Mouse (Mus musculus) adipocyte (in vitro differentiated cells): ENCODE data around the gene Smox.

ENCODE experiments used
- DNase-seq: peaks from one replicate; pipeline ENCODE4 v3.0.0-alpha.2; 2016; ENCODE audit warnings: low spot score

Gene Smox

DNA sequence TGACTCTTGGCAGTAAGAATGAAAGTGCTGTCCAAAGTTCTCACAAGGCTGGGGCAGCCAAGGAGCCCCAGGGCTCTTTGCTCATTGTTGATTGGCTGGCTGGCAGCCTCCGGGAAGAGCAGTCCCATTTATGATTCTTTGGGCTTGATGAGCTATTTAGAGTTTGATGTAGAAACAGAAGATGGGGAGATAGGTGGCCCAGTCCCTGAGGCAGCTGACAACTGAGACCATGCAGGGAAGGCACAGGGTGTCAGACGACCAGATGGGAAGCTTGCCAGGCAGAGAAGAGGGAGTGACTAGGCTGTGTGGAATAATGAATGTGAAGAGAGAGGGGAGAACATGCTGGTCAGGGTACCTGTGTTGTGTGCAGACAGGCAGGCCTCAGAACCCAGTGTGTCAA, 22.2 kb downstream of the Smox start:
- DNase-seq, result peak; percentile 41

DNA sequence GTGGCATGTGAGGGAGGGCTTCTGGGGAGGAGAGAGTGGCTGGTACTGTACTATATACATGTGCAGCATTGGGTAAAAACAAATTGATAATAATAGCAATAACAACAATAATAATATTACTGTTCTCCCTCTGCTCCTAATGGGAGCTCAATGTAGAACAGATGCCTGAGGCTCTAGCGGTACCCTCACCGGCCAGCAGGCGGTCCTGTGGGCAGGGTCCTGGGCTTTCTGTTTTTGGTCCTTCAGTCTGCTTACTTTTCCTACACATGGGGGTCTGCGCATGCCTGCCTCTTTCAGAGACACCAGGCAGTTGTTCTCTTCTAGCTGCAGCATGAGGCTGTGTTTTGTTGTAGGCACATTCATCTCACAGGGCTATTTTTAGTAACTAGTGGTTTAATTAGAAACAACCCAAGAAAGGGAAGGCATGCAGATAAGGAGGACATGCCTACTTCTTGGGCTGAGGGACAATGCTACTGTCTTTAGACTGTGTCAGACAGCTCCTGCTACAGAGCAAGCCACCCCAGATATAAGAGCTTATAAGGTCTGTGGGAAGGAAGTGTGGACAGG, 22.8 kb downstream of the Smox start:
- DNase-seq, result no peak

DNA sequence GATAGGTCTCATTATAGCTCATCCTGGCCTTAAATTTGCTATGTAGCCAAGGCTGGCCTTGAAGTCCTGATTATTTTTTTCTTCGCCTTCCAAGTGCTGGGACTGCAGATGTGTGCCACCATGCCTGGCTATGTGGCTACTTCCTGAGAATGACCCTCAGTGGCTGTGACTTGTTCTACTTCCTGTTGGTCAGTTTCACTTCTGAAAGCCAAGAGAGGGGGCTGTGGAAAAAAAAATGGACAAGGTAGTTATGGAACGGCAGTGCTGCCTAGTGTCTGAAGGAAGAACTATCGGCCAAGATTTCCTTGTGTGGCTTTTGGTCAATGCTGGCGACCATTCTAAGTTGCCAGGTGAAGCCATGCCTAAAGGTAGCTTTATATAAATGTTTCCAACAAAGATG, 26.3 kb downstream of the Smox start:
- DNase-seq, result no peak

DNA sequence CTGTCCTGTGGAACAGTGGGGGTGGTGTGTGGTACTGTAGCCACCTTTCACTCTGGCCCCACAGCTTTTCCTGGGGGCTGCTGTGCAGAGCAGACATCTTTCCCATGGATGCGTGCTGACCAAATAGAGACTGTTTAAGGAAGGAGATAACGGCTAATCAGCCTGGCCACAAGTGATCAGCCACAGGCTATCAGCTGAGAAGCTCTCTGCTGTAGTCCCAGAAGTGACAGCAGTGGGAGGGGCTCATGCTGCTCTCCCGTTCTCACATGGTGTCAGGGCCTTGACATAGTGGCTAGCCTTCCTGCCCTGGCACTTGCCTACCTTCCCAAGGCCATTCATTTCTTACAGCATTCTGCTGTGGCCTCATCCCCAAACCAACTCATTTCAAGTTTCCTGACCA, 27.5 kb downstream of the Smox start:
- DNase-seq, result no peak

DNA sequence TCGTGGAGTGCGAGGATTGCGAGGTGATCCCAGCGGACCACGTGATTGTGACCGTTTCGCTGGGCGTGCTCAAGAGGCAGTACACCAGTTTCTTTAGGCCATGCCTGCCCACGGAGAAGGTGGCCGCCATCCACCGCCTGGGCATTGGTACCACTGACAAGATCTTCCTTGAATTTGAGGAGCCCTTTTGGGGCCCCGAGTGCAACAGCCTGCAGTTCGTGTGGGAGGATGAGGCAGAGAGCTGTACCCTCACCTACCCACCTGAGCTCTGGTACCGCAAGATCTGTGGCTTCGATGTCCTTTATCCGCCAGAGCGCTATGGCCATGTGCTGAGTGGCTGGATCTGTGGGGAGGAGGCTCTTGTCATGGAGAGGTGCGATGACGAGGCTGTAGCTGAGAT, 29.4 kb downstream of the Smox start:
- no peak for DNase-seq

DNA sequence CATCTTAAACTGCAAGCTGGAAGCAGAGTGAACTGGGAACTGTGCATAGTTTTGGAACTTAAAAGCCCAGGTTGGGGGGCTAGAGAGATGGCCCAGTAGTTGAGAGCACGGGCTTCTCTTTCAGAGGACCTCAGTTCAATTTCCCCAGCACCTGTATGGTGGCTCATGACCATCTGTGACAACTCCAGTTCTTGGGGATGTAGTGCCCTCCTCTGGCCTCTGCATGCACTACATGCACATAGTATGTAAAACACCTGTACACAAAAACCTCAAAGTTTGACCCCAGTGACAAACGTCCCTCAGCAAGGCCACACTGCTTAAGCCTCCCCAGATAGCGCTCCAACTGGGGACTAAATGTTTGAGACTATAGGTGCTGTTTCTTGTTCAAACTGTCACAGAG, 35.8 kb downstream of the Smox start:
- DNase-seq, result peak; percentile 53

DNA sequence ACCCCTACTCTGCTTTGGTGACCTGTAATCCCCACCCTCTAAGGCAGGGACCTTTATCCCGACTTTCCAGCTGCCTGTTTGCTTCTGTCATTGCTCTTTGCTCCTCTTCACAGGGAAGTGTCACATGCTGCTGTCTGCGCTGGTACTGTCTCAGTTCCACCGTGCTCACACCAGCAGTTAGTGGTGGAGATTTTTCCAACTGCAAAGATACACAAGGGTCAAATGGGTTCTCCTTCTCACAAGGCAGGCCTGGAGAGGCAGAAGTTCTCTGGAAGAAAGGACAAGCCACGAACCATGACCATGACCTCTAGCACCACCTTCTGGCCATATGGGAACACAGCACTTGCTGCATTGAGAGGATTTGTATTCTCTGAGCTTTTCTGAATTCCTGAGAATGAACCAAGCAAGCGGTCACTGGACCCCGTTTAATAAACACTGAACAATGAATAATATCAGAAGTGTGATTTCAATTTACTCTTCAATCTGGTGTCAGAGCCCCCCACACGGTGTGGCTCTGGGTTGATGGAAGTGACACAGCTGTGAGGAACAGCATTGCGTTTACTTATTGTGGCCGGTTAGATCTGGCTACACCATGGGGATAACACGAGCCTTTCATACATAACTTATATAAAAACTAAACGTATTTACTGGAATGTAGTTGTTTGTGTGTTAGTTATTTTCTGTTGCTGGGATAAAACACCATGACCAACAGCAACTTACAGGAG, 38.8 kb downstream of the Smox start:
- DNase-seq, result peak; percentile 95

DNA sequence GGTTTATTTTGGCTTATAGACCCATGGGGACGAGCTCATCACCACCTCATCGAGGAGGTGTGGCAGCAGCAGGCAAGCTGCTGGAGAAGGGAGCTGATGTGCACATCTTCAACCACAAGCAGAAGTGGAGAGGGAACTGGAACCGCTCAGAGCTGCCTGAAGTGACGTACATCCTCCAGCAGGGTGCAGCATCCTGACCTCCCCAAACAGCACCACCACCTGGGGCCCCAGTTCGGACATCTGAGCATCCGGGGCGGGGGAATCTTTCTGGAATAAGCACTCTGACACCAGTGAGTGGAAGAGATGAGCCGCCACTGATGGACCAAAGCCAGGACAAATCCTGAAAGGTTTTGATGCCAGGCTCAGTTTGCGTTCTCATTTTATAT, 39.3 kb downstream of the Smox start:
- DNase-seq, result peak; percentile 72

DNA sequence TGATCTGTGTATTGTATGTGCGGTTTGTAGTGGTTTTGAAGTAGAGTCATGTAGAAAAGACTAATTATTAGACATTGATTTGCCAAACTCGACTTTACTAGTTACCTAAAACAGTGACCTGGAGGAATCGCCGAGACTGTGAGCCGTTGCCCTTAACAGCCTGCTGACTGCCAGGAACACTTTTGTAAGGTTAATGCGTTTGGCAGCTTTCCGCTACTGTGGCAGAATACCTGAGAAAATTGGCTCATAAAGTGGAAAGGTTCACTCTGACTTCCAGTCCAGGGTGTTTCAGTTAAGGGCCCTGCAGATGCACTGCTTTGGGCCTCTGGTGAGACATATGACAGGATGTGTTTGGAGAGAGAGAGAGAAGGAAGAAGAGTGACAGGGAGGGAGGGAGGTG, 40.0 kb downstream of the Smox start:
- no peak for DNase-seq

DNA sequence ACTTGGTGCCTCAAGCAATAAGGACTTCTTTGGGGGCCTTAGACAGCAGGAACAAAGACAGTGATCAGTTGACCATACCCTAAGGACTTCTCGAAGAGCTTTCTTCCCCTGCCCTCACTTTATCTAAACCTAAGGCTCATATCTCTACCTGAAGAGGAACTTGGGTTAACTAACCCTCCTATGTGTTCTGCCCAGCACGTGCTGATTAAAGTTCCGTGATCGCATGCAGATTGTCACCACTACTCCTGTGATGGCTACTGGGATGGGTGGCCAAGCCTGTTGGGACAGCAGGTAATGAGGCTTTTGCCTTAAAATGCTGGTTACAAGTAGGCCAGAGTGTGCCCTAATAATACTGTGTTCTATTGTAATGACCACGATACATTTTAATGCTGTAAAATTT, 43.9 kb downstream of the Smox start:
- DNase-seq, result no peak

DNA sequence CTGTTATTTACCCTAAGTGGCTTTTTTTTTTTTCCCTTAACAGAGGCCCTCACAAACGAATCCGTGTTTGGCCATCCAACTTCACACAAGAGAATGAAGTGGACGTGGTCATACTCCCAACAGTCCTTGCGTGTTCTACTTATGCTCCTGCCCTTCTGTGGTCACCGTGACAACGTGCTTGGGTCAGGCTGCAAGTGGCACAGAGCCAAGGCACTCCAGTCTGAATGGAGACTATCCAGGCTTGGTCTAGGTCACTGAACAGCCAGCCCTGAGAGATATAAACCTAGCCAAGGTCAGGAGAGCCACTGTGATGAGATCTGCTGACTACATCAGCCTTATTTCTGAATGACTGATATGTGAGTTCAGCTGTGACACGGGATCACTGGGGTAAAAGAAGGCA, 47.0 kb downstream of the Smox start:
- peak; percentile 56 for DNase-seq

DNA sequence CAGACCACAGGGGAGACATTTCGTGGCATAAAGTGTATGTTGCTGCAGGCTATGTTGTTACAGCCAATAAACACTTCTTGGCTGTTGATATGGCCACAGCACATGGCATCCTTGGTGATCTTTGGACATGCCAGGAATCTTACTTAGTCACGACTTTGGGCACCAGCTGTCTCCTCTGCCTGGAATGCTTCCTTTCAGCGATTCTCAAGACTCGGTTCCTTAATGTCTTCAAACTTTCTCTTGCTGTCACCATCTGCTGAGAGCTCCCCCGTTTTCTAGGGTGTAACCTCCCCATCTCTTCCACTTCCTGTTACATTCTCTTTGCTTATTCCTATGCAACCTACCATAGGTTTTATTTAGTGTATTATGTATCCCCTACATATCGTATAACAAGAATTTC, 48.5 kb downstream of the Smox start:
- no peak for DNase-seq

DNA sequence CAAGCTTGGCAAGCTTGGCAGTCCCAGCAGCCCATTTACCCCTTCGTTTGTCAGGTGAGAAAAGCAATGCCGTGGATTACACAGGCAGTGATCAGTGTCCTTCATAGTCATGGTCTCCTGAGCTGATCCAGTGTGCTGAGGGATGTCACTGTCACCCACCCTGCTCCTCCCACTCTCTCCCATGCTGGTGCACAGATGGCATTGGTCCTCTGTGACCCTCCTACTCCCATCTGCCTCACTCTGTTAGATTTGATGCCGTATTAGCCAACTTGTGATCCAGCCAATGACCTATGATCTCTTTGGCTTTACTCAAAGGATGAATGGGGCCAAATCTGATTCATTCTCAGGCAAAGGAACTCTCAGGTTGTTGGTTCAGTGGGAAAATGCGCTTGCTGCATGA, 50.4 kb downstream of the Smox start:
- DNase-seq, result peak; percentile 70

DNA sequence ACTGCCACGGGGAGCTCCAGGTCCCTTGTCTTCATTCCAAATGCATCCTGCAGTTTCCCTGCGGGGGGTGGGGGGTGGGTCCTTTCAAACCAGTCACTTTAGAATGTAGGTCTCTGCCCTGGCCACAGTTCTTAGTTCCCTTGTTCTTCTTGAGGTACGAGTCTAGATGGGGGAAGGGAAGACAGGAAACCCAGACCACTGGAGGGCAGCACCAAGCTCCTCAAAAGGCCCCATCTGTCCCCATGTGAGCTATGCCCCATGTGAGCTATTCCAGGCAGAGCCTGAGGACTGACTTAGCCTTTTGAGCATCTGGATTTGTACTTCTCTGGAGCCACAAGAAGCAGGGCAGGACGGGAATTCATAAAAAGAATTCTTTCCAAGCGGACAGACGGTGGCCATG, 51.2 kb downstream of the Smox start:
- peak; percentile 72 for DNase-seq

DNA sequence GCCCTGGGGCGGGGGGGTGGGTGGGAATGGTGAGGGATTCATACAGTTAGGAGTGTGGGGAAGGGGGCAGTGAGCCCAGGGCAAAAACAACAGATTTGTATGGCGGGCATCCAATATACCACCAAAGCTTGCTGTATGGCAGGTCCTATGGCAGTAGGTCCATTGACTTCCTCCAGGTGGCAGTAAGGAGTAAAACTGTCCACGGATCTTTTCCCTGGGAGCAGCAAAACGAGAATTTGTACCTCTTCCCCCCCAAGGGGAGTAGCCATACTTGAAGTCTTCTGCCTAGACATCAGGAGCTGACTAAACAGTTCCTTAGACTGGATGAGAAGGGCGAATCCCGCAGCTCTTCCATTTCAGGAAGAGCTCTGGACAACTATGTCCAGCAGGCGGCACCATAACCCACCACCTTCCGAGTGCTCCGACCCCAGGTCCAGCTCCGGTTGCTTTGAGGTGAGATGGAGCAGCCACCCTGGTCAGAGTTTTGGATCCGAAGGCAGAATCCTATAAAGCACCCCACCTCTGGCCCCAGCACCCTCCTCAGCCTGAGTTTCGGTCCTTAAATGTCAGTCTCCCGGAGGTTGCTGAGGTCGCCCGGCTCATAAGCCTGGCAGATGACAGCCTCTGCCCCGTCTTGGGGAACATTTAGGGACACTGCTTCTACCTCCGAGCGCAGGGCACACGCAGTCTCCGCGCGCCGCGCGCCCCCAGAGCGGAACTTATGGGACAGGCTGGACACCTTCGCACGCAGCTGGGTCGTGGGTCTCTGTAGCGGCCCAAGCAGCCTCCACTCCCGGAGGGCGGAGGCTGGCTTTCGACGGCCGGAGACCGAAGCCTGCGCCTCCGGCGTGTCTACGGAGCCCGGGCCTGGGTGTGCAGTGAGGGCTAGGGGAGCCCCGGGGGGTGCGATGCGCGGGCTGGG, 54.4 kb downstream of the Smox start:
- peak; percentile 46 for DNase-seq

DNA sequence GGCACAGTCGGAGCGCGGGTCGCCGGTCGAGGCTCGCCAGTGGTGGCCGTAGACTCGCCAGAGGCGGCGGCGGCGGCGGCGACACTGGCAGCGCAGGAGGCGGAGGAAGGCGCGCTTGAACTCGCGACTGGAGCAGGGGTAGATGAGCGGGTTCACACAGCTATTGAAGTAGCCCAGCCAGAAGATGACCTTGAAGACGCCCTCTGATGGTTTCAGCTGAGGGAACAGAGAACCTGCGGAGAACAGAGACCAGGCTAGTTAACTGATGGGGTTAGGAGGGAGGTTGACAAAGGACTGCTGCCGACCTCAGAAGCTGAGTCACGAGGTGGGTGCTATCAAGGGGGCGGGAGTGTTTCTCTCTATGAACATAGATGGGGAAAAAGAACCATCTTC, 55.0 kb downstream of the Smox start:
- DNase-seq, result no peak

DNA sequence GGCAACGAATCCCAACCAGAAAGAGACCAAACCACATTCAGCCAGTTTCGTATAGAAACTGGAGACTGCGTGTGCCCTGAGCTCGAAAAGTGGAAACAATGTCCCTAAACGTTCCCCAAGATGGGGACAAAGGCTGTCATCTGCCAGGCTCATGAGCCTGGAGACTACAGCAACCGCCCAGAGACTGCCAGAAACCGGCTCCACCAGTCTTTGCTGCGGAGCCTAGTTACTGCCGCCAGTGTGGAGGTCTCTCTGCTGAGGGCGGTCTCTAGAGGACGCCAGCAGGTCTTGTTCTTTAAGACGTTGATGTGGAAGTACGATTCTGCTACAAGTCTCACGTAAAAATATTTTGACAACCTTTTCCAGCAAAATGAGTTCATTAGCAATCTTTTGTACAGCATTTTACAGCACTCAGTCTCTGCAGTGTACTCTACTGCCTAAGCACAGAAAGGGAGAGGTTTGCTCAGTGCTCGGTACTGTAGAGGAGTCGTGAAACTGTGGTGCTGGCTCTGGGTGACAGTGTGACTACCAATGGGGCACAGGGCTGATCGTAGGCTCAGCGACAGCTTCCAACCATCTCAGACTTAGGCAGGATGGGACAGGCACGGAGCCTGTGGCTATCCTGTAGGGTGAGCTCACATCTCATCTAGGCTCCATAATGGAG, 55.6 kb downstream of the Smox start:
- no peak for DNase-seq

DNA sequence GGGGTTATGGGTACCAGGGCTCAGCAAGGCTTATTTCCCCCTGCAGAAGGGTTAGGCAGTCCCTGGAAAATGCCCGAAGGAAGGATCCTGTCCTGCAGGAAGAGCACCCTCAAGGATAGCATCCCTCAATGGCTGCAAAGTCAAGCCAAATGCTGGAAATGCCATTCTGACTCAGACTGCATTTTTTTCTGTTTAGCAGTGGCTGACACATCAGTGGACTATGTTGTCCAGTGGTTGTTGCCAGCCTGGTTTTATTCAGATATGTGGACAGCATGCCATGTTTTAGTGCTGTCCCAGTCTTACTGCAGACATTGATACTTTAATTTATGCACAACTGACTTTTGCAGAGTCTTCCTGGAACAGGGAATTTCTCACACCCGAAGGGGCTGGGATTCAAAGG, 57.0 kb downstream of the Smox start:
- DNase-seq, result peak; percentile 54

DNA sequence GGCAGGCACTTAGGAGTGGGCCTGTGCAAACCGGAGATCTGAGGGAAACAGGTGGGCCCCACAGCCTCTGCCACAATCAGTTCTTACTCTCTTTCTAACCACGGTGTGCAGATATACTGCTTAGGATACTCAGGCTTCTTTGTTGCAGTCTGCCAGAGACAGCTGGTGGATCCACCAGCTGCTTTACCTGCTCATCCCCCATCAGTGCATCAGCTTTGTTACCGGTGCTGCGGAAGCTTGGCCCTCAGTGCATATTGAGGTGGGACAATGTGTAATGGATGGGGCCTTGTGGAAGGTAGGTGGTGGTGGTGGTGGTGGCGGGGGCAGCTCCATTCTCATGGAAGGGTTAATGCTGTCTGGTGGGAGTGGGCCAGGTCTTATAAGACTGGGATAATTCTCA, 57.8 kb downstream of the Smox start:
- DNase-seq, result no peak

DNA sequence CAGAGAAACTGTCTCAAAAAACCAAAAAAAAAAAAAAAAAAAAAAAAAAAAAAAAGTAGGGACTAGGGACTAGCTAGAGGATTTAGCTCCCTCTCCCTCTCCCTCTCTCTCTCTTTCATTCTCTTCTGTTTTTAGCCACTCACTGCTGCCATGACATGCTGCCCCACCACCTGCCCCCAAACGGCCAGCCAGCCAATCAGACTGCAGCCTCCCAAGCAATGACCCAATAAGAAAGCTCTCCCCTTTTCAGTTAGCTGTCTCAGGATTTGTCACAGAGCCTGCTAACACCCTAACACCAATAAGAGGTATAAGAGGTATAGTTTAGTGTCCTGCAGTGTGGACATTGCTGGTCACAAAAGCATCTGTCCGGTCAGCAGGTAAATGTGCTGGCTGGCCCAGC, 59.2 kb downstream of the Smox start:
- DNase-seq, result no peak

DNA sequence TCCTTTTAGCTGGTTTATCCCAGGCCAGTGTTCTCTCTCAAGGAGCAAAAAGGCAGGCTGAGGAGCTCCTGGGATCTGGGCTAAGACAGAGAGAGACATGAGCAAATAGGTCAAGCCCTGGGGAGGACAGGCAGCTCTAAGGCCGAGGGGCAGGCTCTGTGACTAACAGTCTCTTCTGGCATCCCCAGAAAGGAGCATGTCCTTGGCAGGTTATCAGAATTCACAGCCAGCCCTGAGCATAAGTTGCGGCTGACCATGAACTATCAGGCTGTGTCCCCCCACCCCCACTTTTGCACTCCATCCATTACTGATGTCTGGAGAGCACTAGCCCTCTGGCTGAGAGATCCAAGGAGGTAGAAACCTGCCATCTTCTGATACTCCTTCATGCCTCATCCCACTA, 59.6 kb downstream of the Smox start:
- peak; percentile 74 for DNase-seq

DNA sequence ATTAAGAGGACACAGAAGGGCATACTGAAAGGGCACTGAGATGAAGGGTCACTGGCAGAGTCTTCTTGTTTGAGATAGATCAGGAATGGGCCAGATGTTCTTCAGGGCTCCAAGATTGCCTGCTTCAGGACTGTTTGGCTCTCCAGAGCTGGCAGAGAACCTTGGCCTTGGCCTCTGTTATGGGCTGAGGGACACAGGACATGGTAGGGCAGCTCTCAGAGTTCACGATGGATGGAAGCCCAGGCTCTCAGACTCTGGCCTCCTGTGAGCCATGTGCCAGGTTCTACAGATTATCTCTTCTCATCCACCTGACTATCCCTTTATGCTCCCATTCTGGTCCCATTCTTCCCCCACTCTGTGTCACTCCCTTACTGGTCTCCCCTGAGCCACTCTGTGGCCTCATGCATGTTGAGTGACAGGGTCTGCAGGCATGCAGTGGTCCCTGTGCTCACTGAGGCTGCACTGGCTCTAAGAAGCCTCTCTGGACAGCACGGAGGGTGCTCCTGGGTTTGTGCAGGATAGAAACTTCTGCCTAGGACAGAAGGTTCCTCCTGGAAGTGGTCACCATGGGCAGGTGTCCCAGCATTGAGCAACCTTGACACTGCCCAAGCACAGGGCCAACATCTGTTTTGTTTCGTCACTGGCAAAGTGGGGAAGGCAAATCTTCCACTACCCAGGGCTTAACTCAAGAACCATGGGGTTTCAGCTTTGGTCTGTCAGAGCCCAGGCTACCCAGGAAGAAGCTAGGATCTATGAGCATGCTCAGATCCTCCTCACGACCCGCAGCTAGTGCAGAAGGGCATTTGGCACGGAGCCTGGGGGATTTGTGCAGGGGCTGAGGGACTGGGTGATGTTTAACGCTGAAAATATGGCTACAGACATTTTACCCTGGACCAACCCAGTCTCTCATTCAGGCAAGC, 60.7 kb downstream of the Smox start:
- DNase-seq, result peak; percentile 82
